Mouse (Mus musculus): ENCODE data around the gene Aym1. TPM values are rescaled to one million over a fixed set of nuclear protein-coding genes. Genes with fewer than 3 reads are reported as not detected.

Aym1 gene
- polyA plus RNA-seq, 1 experiment from 2014 or later: not detected

DNA sequence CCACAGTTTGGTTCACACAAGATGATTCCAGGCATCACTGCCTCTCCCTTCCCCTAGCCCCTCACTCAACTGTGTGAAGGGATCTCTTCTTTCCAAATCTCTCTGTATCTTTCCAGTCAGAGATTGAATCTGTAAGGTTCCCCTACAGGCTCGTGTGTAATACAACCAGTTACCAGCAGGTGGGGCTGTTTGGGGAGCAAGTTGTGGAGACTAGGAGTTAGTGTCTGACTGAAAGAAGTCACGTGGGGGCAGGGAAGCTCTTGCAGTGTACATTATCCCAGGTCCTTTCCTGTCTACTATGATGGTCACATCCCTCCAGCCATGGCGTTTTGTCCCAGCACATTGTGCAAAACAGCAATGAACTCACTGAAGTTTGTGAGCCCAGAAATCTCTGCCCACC lies 18.7 kb downstream of the Aym1 start:
- 30% methylated on average over 3 of the region's 3 CpGs for WGBS
- ATAC-seq (ENCODE audit: low FRiP score) (no peak), DNase-seq (ENCODE audit: low spot score) (peak; percentile 83)
- no peak overlapping the region for H3K4me2 ChIP-seq (replicated peaks; ENCODE audit: low read depth, low read length)
- no peak overlapping the region for H3K27ac ChIP-seq (ENCODE audit: low read depth, low read length)
- no peaks in the 10 kb centered on the region for H3K9me3 ChIP-seq (ENCODE audit: control insufficient read depth, low read length)
- H3K4me1 ChIP-seq (replicated peaks; ENCODE audit: control insufficient read depth, insufficient read depth, low read length): peaks cover 3% of the 10 kb centered on the region; the same call in 1 of the 2 replicates
- no peaks in the 10 kb centered on the region for H3K36me3 ChIP-seq (ENCODE audit: control insufficient read depth, insufficient read depth, low read length)
- H3K27me3 ChIP-seq (ENCODE audit: control insufficient read depth, insufficient read depth, low read length): no peaks in the 10 kb centered on the region
- no peak overlapping the region for H3K9ac ChIP-seq (ENCODE audit: low read depth, low read length)
- H3K4me3 ChIP-seq (ENCODE audit: low read depth, low read length): no peak overlapping the region

DNA sequence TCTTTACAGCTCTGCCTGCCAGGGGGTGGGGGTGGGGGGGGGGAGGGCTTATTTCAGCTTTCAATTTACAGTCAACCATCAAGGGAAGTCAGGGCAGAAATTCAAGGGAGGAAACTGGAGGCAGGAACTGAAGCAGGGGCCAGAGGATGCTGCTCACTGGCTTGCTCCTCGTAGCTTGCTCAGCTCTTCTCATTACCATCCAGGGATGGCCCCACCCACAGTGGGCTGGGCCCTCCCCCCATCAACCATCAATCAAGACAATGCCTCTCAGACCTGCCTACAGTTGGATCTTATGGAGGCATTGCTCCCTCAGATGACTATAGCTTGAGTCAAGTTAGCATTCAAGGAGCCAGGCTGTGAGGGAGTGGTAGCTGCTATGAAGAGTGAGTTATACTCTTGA lies 19.2 kb downstream of the Aym1 start:
- H3K27ac ChIP-seq (ENCODE audit: low read depth, low read length): no peak overlapping the region
- no peak overlapping the region for H3K4me3 ChIP-seq (ENCODE audit: low read depth, low read length)
- H3K27me3 ChIP-seq (ENCODE audit: control insufficient read depth, insufficient read depth, low read length): no peaks in the 10 kb centered on the region
- no peak overlapping the region for H3K9ac ChIP-seq (ENCODE audit: low read depth, low read length)
- peaks cover 3% of the 10 kb centered on the region; the same call in 1 of the 2 replicates for H3K4me1 ChIP-seq (replicated peaks; ENCODE audit: control insufficient read depth, insufficient read depth, low read length)
- no peaks in the 10 kb centered on the region for H3K9me3 ChIP-seq (ENCODE audit: control insufficient read depth, low read length)
- no peaks in the 10 kb centered on the region for H3K36me3 ChIP-seq (ENCODE audit: control insufficient read depth, insufficient read depth, low read length)
- DNase-seq (ENCODE audit: low spot score) (no peak), ATAC-seq (ENCODE audit: low FRiP score) (no peak)
- H3K4me2 ChIP-seq (replicated peaks; ENCODE audit: low read depth, low read length): no peak overlapping the region
- 84% methylated on average over 1 of the region's 1 CpGs for WGBS

DNA sequence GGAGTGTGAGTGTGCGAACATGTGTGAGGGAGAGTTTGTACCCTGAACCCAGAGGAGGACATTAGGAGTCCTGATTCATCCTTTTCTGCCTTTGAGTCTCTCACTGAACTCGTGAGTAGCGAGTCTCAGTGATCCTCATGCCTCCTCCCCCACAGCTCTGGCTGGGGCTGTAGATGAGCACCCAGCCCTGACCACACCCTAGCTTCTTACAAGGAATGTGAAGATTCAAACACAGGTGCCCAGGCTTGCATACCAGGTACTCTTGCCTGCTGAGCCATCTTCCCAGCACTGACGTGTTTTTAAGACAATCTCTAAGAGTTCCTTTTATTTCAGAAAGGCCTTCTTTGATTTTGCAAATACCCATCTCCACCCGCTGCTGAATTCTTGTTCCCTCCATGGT lies 22.3 kb downstream of the Aym1 start:
- ATAC-seq (ENCODE audit: low FRiP score): no peak
- no peaks in the 10 kb centered on the region for H3K36me3 ChIP-seq (ENCODE audit: control insufficient read depth, insufficient read depth, low read length)
- no peaks in the 10 kb centered on the region for H3K4me1 ChIP-seq (replicated peaks; ENCODE audit: control insufficient read depth, insufficient read depth, low read length)
- H3K9ac ChIP-seq (ENCODE audit: low read depth, low read length): no peak overlapping the region
- H3K27ac ChIP-seq (ENCODE audit: low read depth, low read length): no peak overlapping the region
- no peak overlapping the region for H3K4me3 ChIP-seq (ENCODE audit: low read depth, low read length)
- no peaks in the 10 kb centered on the region for H3K9me3 ChIP-seq (ENCODE audit: control insufficient read depth, low read length)
- DNase-seq (ENCODE audit: low spot score): no peak
- WGBS: 76% methylated on average over 5 of the region's 5 CpGs
- no peaks in the 10 kb centered on the region for H3K27me3 ChIP-seq (ENCODE audit: control insufficient read depth, insufficient read depth, low read length)
- no peak overlapping the region for H3K4me2 ChIP-seq (replicated peaks; ENCODE audit: low read depth, low read length)

DNA sequence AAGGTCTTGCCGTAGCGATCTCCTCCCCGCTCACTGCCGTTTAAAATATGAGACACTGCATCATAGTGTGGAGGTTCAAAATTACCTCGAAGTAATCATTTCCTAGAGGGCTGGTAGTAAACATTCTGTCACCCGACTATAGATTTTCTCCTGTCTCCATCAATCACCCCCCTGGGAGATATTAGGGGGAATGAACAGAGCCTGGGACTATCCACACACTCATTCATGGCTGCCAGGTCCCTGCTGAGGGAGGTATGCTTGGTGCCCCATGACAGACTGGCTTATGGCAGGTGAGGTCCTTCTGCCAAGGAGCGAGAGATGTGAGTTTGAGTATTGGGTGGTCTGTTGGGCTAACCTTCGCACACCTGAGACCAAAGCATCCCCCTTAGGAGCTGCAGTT lies 23.5 kb downstream of the Aym1 start:
- no peaks in the 10 kb centered on the region for H3K9me3 ChIP-seq (ENCODE audit: control insufficient read depth, low read length)
- ATAC-seq (ENCODE audit: low FRiP score) (no peak), DNase-seq (ENCODE audit: low spot score) (no peak)
- H3K4me3 ChIP-seq (ENCODE audit: low read depth, low read length): no peak overlapping the region
- no peaks in the 10 kb centered on the region for H3K36me3 ChIP-seq (ENCODE audit: control insufficient read depth, insufficient read depth, low read length)
- H3K4me1 ChIP-seq (replicated peaks; ENCODE audit: control insufficient read depth, insufficient read depth, low read length): no peaks in the 10 kb centered on the region
- no peaks in the 10 kb centered on the region for H3K27me3 ChIP-seq (ENCODE audit: control insufficient read depth, insufficient read depth, low read length)
- no peak overlapping the region for H3K4me2 ChIP-seq (replicated peaks; ENCODE audit: low read depth, low read length)
- no peak overlapping the region for H3K27ac ChIP-seq (ENCODE audit: low read depth, low read length)
- no peak overlapping the region for H3K9ac ChIP-seq (ENCODE audit: low read depth, low read length)
- 86% methylated on average over 8 of the region's 8 CpGs for WGBS

DNA sequence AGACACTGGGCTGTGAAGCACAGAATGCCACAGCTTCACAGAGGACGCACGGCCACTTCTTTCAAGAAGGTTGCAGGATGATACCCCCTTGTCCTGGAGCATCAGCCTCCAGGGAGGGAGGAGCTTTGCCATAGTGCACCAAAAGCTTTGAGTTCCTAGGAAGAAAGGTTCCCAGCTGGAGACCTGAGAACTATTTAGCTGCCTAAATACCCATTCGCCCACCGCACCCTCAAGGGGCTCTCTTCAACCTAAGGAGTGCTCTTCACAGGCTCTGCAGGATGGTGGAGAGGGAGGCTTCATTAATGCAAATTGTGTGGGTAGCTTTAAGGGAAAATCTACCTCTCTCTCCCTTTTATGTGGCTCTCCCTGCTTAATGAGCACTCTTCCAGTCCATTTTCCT lies 25.5 kb downstream of the Aym1 start:
- H3K4me1 ChIP-seq (replicated peaks; ENCODE audit: control insufficient read depth, insufficient read depth, low read length): no peaks in the 10 kb centered on the region
- H3K9me3 ChIP-seq (ENCODE audit: control insufficient read depth, low read length): no peaks in the 10 kb centered on the region
- H3K27me3 ChIP-seq (ENCODE audit: control insufficient read depth, insufficient read depth, low read length): no peaks in the 10 kb centered on the region
- H3K9ac ChIP-seq (ENCODE audit: low read depth, low read length): no peak overlapping the region
- ATAC-seq (ENCODE audit: low FRiP score) (no peak), DNase-seq (ENCODE audit: low spot score) (no peak)
- H3K27ac ChIP-seq (ENCODE audit: low read depth, low read length): no peak overlapping the region
- H3K4me3 ChIP-seq (ENCODE audit: low read depth, low read length): no peak overlapping the region
- H3K4me2 ChIP-seq (replicated peaks; ENCODE audit: low read depth, low read length): no peak overlapping the region
- 36% methylated on average over 4 of the region's 4 CpGs for WGBS
- no peaks in the 10 kb centered on the region for H3K36me3 ChIP-seq (ENCODE audit: control insufficient read depth, insufficient read depth, low read length)

DNA sequence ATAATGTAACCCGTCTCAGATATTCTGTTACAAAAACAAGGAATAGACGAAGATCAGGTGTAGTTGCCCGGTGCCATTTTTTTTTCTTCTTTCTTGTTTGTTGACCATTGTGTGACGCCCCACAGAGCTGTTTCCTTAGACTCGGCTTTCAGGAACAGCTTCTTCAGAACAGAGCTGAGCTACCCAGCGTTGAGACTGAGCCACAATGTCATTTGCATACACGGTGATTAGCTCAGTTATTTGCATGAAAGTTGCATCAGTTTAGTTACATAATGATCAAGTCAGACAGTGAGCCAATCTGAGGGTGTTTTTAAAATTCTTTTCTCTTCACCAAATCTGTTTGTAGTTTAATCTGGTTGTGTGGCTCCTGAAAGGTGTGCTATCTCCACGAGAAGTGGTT lies 36.7 kb downstream of the Aym1 start:
- no peaks in the 10 kb centered on the region; the same call in 1 of the 2 replicates for H3K4me1 ChIP-seq (replicated peaks; ENCODE audit: control insufficient read depth, insufficient read depth, low read length)
- H3K4me3 ChIP-seq (ENCODE audit: low read depth, low read length): no peak overlapping the region
- no peak overlapping the region for H3K4me2 ChIP-seq (replicated peaks; ENCODE audit: low read depth, low read length)
- H3K27ac ChIP-seq (ENCODE audit: low read depth, low read length): no peak overlapping the region
- no peaks in the 10 kb centered on the region for H3K36me3 ChIP-seq (ENCODE audit: control insufficient read depth, insufficient read depth, low read length)
- no peaks in the 10 kb centered on the region for H3K27me3 ChIP-seq (ENCODE audit: control insufficient read depth, insufficient read depth, low read length)
- DNase-seq (ENCODE audit: low spot score) (no peak), ATAC-seq (ENCODE audit: low FRiP score) (no peak)
- 52% methylated on average over 8 of the region's 8 CpGs for WGBS
- no peak overlapping the region for H3K9ac ChIP-seq (ENCODE audit: low read depth, low read length)
- no peaks in the 10 kb centered on the region for H3K9me3 ChIP-seq (ENCODE audit: control insufficient read depth, low read length)

DNA sequence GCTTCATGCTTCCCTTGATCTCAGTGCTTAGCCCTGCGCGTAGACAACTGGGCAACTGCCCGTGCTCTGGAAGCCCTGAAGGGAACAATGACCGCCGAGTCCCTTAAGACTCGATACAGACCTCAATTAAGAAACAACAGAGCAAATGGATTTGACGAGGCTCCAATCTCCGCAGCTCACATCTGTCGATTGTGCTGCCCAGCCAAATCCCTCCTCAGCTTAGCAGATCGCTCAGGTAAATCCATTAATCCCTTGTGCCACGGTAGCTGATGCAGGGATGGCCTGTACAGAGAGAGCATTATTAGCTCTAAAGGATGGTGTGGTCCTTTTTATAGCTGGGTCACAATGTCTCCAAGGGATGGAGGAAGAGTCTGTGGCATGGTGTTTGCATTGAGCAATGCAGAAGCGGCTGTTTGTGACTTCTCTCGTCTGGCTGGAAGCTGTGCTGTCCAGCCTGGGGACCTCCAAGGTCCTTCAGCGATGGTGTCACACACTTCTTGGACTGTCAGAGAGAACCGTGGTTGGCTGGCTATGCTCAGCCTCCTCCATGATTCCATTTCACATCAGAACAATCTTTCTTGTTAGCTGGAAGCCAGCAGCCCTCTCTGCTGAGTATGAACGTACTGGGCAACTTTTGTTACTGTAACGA lies 39.3 kb downstream of the Aym1 start:
- Histone ChIP-seq H3K27ac (ENCODE audit: low read depth, low read length) (no peak overlapping the region), H3K27me3 (ENCODE audit: control insufficient read depth, insufficient read depth, low read length) (no peaks in the 10 kb centered on the region), H3K36me3 (ENCODE audit: control insufficient read depth, insufficient read depth, low read length) (no peaks in the 10 kb centered on the region), H3K4me1 (replicated peaks; ENCODE audit: control insufficient read depth, insufficient read depth, low read length) (no peaks in the 10 kb centered on the region; the same call in 1 of the 2 replicates), H3K9me3 (ENCODE audit: control insufficient read depth, low read length) (no peaks in the 10 kb centered on the region), H3K4me3 (ENCODE audit: low read depth, low read length) (no peak overlapping the region), H3K4me2 (replicated peaks; ENCODE audit: low read depth, low read length) (no peak overlapping the region), H3K9ac (ENCODE audit: low read depth, low read length) (no peak overlapping the region)
- WGBS: 82% methylated on average over 17 of the region's 17 CpGs
- ATAC-seq (ENCODE audit: low FRiP score) (no peak), DNase-seq (ENCODE audit: low spot score) (no peak)

DNA sequence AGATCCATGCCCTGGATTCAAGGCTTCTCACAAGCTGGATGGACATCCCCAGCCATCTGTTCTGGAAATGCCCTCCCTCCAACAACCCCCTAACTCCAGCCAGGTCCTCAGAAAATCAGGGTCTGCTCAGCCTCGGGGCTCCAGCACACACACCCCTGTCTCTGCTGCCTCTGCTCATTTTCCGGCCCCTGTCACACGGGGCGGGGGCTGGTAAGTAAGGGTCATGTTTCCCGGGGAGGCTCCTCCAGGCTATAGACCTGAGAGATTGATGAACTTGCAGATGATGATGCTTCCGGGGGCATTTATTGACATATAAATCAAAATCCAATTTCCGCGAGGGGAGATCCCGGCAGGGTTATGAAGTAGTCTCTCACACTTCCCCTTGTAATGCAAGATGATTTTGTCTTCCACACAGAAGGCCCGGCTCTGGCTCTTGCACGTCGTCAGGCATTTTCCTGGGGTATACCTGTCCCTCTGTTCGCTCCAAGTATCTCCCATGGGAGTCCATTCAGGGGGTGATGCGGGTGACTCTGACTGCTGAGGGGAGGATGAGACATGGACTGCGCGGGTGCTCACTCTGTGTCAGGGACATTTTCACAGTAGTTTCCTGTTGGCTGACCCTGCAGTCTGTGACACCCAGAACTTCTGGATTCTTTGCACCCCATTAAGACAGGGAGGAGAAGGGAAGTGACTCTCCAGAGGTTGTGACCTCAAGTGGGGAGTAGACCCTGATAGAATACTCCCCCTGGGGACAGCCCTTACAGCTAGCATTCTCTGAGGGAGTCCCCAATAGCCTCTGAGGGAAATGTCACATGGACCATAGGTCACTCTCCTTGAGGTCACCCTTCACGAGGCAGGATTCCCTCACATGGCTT lies 40.6 kb downstream of the Aym1 start:
- Histone ChIP-seq H3K9me3 (ENCODE audit: control insufficient read depth, low read length) (no peaks in the 10 kb centered on the region), H3K4me3 (ENCODE audit: low read depth, low read length) (no peak overlapping the region), H3K4me2 (replicated peaks; ENCODE audit: low read depth, low read length) (no peak overlapping the region), H3K9ac (ENCODE audit: low read depth, low read length) (no peak overlapping the region), H3K36me3 (ENCODE audit: control insufficient read depth, insufficient read depth, low read length) (no peaks in the 10 kb centered on the region), H3K27me3 (ENCODE audit: control insufficient read depth, insufficient read depth, low read length) (no peaks in the 10 kb centered on the region), H3K4me1 (replicated peaks; ENCODE audit: control insufficient read depth, insufficient read depth, low read length) (no peaks in the 10 kb centered on the region; the same call in 1 of the 2 replicates), H3K27ac (ENCODE audit: low read depth, low read length) (peak overlapping the region; percentile 42)
- ATAC-seq (ENCODE audit: low FRiP score) (no peak), DNase-seq (ENCODE audit: low spot score) (no peak)
- 83% methylated on average over 17 of the region's 17 CpGs for WGBS

DNA sequence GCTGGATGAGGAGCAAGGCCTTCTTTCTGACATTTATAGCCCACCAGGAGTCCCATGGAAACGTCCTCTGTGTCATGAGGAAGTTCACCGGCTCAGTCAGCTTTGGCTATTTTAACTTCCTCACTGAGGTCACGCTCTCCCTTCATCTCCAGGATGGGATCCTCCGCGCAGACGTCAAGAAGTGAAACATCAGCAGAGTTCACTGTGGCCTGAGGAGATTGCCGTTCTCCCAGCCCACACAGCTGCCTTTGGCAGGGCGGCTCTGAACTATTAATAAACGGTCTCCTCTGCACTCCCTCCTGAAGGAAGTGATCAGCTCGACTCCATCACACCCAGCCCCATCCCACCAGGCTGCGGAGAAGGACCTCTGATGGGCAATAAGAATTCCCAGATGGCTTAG lies 45.6 kb downstream of the Aym1 start:
- H3K4me3 ChIP-seq (ENCODE audit: low read depth, low read length): no peak overlapping the region
- no peaks in the 10 kb centered on the region for H3K9me3 ChIP-seq (ENCODE audit: control insufficient read depth, low read length)
- no peak overlapping the region for H3K4me2 ChIP-seq (replicated peaks; ENCODE audit: low read depth, low read length)
- no peak overlapping the region for H3K27ac ChIP-seq (ENCODE audit: low read depth, low read length)
- no peaks in the 10 kb centered on the region for H3K27me3 ChIP-seq (ENCODE audit: control insufficient read depth, insufficient read depth, low read length)
- ATAC-seq (ENCODE audit: low FRiP score): no peak
- 67% methylated on average over 11 of the region's 11 CpGs for WGBS
- no peak for DNase-seq (ENCODE audit: low spot score)
- H3K9ac ChIP-seq (ENCODE audit: low read depth, low read length): no peak overlapping the region
- H3K4me1 ChIP-seq (replicated peaks; ENCODE audit: control insufficient read depth, insufficient read depth, low read length): no peaks in the 10 kb centered on the region
- H3K36me3 ChIP-seq (ENCODE audit: control insufficient read depth, insufficient read depth, low read length): no peaks in the 10 kb centered on the region
